Mouse (Mus musculus) liver, embryonic 13.5 days (tissue): Measurements from ENCODE around the gene Cryba2. TPM values are rescaled to one million over a fixed set of nuclear protein-coding genes. Genes with fewer than 3 reads are reported as not detected.

Source experiments
- microRNA counts: library from miRNA; unstranded; fragments of <30 nt; microRNA quantifications from one replicate; lab custom pipeline; 2016
- microRNA-seq: library from miRNA; unstranded; fragments of <30 nt; microRNA quantifications from one replicate; pipeline ENCODE4, GENCODE M21; 2016
- polyA plus RNA-seq: library from polyadenylated mRNA; unstranded; fragments of >200 nt; fragmentation: Nextera tagmentation; extraction: Ambion mirVana; gene quantifications from 2 replicates; pipeline ENCODE4 v1.2.1, GENCODE M21; 2015

Gene Cryba2
- polyA plus RNA-seq, 1 experiment from 2014 or later, result not detected

MicroRNA genes within 50 kb of the gene (microRNA counts, 519-probe panel; counts per million panel counts)
- 114 counts per million for microRNA mmu-miR-375 (lab: Ali Mortazavi, UCI)

Small RNA genes lying within 50 kb of the gene (microRNA-seq; reads per million reads assigned to microRNA genes)
- gene Mir375, result 2,241 reads per million, percentile 82 among the genes with 10 or more reads in this experiment

Other genes with a start within 250 kb of the Cryba2 start
- 5.7 and 9.2 TPM in 2 replicates for gene Ttll4, start 231.4 kb downstream of the Cryba2 start, polyA plus RNA-seq
- gene Cyp27a1, start 179.6 kb downstream of the Cryba2 start, polyA plus RNA-seq, result 2.6 and 3.2 TPM in 2 replicates
- gene Prkag3, start 143.9 kb downstream of the Cryba2 start, polyA plus RNA-seq, result 0.05 and 0.12 TPM in 2 replicates
- 0.15 and 0.41 TPM in 2 replicates for gene Wnt6, start 121.3 kb downstream of the Cryba2 start, polyA plus RNA-seq
- not detected in 2 replicates for gene Wnt10a, start 101.6 kb downstream of the Cryba2 start, polyA plus RNA-seq
- gene Cdk5r2, start 38.2 kb downstream of the Cryba2 start, polyA plus RNA-seq, result not detected in 2 replicates
- 0.06 and 0.07 TPM in 2 replicates for gene Fev, start 7.7 kb downstream of the Cryba2 start, polyA plus RNA-seq
- gene Cfap65, start 42.5 kb upstream of the Cryba2 start, polyA plus RNA-seq, result not detected in 2 replicates
- 1.3 and 1.6 TPM in 2 replicates for gene Ihh, start 58.5 kb upstream of the Cryba2 start, polyA plus RNA-seq
- gene Nhej1, start 232.1 kb upstream of the Cryba2 start, polyA plus RNA-seq, result 5.5 and 6.4 TPM in 2 replicates
- 0.85 and 1.1 TPM in 2 replicates for gene Slc23a3, start 240.7 kb upstream of the Cryba2 start, polyA plus RNA-seq
- gene Cnppd1, start 249.6 kb upstream of the Cryba2 start, polyA plus RNA-seq, result 45.7 and 46.9 TPM in 2 replicates
- 47.3 and 50.5 TPM in 2 replicates for gene Retreg2, start 249.6 kb upstream of the Cryba2 start, polyA plus RNA-seq